Mouse (Mus musculus): ENCODE measurements around the gene Frmpd3. TPM values are rescaled to one million over a fixed set of nuclear protein-coding genes. Genes with fewer than 3 reads are reported as not detected.
A peak's percentile ranks its signal among the peaks of the same experiment; 100 is the strongest.

The Frmpd3 gene
- total RNA-seq, 1 experiment from 2014 or later = not detected

GRCm38 (mm10) chrX:140437906-140438305 is 95.8 kb downstream of the Frmpd3 start:
- ATAC-seq (ENCODE audit: extremely low read depth, insufficient number of reproducible peaks, low FRiP score, poor library complexity, severe bottlenecking) = no peak

- ATAC-seq (ENCODE audit: extremely low read depth, insufficient number of reproducible peaks, low FRiP score, poor library complexity, severe bottlenecking) = no peak
Measured at GRCm38 (mm10) chrX:140445551-140445950, 103.5 kb downstream of the Frmpd3 start.

- ATAC-seq (ENCODE audit: extremely low read depth, insufficient number of reproducible peaks, low FRiP score, poor library complexity, severe bottlenecking) = no peak
Measured at GRCm38 (mm10) chrX:140450071-140450470, 108.0 kb downstream of the Frmpd3 start.

DNA sequence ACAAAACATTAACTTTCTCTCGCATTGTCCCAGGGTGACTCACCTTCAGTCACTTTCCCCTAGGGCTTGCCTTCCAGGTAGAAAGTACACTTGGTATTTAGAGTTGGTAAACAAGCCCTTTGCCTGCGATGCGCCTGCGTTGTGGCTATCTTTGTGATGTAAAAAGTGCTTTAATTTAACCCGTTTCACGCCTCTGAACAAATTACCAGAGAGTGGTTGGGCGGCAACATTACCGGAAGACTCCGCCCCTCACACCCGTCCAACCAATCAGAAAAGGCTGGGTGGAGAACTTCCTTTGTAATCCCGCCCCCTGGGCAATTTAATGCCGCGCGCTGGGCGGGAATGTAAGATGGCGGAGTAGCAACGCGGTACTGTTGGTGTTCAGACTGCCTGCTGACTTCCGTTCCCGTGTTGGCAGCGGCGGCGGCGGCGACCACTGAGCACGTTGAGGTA is 114.2 kb downstream of the Frmpd3 start, which contains the start of gene Prps1:
Gene Prps1, plus strand, starts transcription at position 335 of the 453 bp plus-strand sequence.
- ATAC-seq (ENCODE audit: extremely low read depth, insufficient number of reproducible peaks, low FRiP score, poor library complexity, severe bottlenecking) = peak; percentile 96

GRCm38 (mm10) chrX:140456751-140457491 is 114.9 kb downstream of the Frmpd3 start:
- 0 out of 2 replicates have a peak, but pooled peaks have one; percentile 10 for ATAC-seq (ENCODE audit: extremely low read depth, insufficient number of reproducible peaks, low FRiP score, poor library complexity, severe bottlenecking)

DNA sequence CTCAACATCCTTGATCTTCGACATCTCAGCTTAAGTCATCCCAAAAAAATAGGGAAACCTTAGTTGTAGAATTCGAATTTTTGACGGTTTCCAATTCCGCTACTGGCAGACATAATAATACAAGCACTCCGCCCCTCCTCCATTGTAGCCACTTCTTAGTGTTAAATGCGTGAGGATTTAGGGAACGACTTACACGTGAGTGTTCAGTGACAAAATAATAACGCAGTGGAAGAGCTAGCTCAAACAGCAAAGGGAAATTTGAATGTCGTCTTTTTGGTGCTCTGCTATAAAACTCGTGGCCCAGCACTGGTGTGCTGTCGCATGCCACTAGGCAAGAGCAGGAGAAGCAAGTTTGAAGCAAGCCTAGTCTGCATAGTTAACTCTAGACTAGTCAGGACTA is 115.4 kb downstream of the Frmpd3 start:
- no peak for ATAC-seq (ENCODE audit: extremely low read depth, insufficient number of reproducible peaks, low FRiP score, poor library complexity, severe bottlenecking)

GRCm38 (mm10) chrX:140478231-140478630 is 136.2 kb downstream of the Frmpd3 start:
- ATAC-seq (ENCODE audit: extremely low read depth, insufficient number of reproducible peaks, low FRiP score, poor library complexity, severe bottlenecking) = no peak

- peak; percentile 73; the same call in 1 of the 2 replicates for ATAC-seq (ENCODE audit: extremely low read depth, insufficient number of reproducible peaks, low FRiP score, poor library complexity, severe bottlenecking)
Measured at GRCm38 (mm10) chrX:140479171-140479570, 137.1 kb downstream of the Frmpd3 start.

Other genes starting within 250 kb of the Frmpd3 start
- gene Prps1, start 114.3 kb downstream of the Frmpd3 start, total RNA-seq (2017) = 14.0 and 15.2 TPM in 2 replicates

Measured in neutrophil, adult 5-6 weeks (primary cell).